Mouse (Mus musculus): Measurements from ENCODE around the gene Hbb-bs. TPM values are rescaled to one million over a fixed set of nuclear protein-coding genes. Genes with fewer than 3 reads are reported as not detected.
"Not testable (repeated sequence)": the region's sequence is repeated elsewhere in the genome, so short reads cannot be mapped to it uniquely, and the experiment has no call there.

Gene Hbb-bs
- polyA plus RNA-seq, 1 experiment from 2014 or later: 122,775 TPM

DNA sequence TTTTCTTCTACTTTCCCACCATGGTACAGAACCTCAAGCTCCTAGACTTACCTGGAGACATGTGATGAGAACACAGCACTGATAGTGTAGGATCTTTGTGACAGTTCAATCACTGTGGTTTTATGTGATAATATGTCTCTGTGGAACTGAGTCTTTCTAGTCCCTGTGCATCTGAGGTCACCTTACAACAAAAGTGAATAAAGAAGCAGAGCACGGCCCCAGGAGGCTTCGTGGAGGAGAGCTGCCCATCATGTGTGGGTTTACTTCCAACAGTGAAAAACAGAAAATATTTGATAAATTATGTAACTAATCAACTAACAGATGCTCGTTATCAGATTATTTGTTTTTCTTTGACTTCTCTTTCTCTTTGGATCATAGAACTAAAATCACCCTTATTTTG lies 48.3 kb downstream of the Hbb-bs start, which contains the start of gene Olfr68:
TSS of gene Olfr68 (minus strand) at position 101 of the 400 bp plus-strand sequence.
- H3K27me3 ChIP-seq: no peaks in the 10 kb centered on the region
- no peak within 1 kb of the TSS for H3K27ac ChIP-seq (replicated peaks)
- 72% methylated on average over 3 of the region's 3 CpGs for WGBS (ENCODE audit: insufficient replicate concordance)
- no peak within 1 kb of the TSS for H3K4me3 ChIP-seq (replicated peaks)
- H3K4me1 ChIP-seq (replicated peaks): 0 out of 2 replicates have a peak, but pooled peaks cover 2% of the 10 kb centered on the region
- no peaks in the 10 kb centered on the region for H3K9me3 ChIP-seq (replicated peaks)
- no peaks in the 10 kb centered on the region for H3K36me3 ChIP-seq (replicated peaks)
- no peak for ATAC-seq (ENCODE audit: insufficient read depth)
- no peak within 1 kb of the TSS for H3K4me2 ChIP-seq
- no peak within 1 kb of the TSS for H3K9ac ChIP-seq

DNA sequence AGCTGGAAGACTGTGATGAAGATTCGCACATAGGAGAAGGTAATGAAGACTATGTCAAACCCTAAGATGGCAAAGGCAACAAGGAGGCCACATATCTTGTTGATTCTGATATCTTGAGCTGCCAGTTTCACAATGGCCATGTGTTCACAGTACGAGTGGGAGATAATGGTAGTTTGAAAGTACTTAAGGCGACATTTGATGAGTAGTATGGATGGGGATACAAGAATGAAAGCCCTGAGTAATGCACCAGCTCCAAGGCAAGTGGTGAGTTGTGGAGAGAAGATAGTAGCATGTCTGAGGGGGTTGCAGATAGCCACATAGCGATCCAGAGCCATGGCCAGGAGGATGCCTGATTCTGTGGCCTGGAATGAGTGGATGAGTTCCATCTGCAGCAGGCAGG lies 50.2 kb downstream of the Hbb-bs start:
- not testable (repeated sequence) for H3K4me2 ChIP-seq; H3K4me1 ChIP-seq (replicated peaks); H3K27ac ChIP-seq (replicated peaks); H3K27me3 ChIP-seq; H3K9me3 ChIP-seq (replicated peaks); H3K36me3 ChIP-seq (replicated peaks); H3K4me3 ChIP-seq (replicated peaks); H3K9ac ChIP-seq
- ATAC-seq (ENCODE audit: insufficient read depth): peak; percentile 89
- 37% methylated on average over 4 of the region's 4 CpGs for WGBS (ENCODE audit: insufficient replicate concordance)

Other genes with a start within 250 kb of the Hbb-bs start
- not detected in 2 replicates for gene Olfr618, start 238.0 kb downstream of the Hbb-bs start, polyA plus RNA-seq (2015; fragmentation: Nextera tagmentation; extraction: Ambion mirVana)
- not detected in 2 replicates for gene Olfr619, start 227.5 kb downstream of the Hbb-bs start, polyA plus RNA-seq (2015; fragmentation: Nextera tagmentation; extraction: Ambion mirVana)
- gene Olfr620, start 215.6 kb downstream of the Hbb-bs start, polyA plus RNA-seq (2015; fragmentation: Nextera tagmentation; extraction: Ambion mirVana): not detected in 2 replicates
- not detected in 2 replicates for gene Olfr622, start 185.4 kb downstream of the Hbb-bs start, polyA plus RNA-seq (2015; fragmentation: Nextera tagmentation; extraction: Ambion mirVana)
- not detected in 2 replicates for gene Olfr623, start 164.4 kb downstream of the Hbb-bs start, polyA plus RNA-seq (2015; fragmentation: Nextera tagmentation; extraction: Ambion mirVana)
- 0.02 TPM in 2 replicates for gene Olfr624, start 156.9 kb downstream of the Hbb-bs start, polyA plus RNA-seq (2015; fragmentation: Nextera tagmentation; extraction: Ambion mirVana)
- not detected in 2 replicates for gene Olfr625-ps1, start 145.4 kb downstream of the Hbb-bs start, polyA plus RNA-seq (2015; fragmentation: Nextera tagmentation; extraction: Ambion mirVana)
- gene Olfr243, start 113.4 kb downstream of the Hbb-bs start, polyA plus RNA-seq (2015; fragmentation: Nextera tagmentation; extraction: Ambion mirVana): not detected in 2 replicates
- gene Olfr628, start 97.7 kb downstream of the Hbb-bs start, polyA plus RNA-seq (2015; fragmentation: Nextera tagmentation; extraction: Ambion mirVana): not detected in 2 replicates
- 0.08 TPM in 1 of 2 replicates, not detected in the other for gene Olfr629, start 83.2 kb downstream of the Hbb-bs start, polyA plus RNA-seq (2015; fragmentation: Nextera tagmentation; extraction: Ambion mirVana)
- not detected in 2 replicates for gene Olfr630, start 70.8 kb downstream of the Hbb-bs start, polyA plus RNA-seq (2015; fragmentation: Nextera tagmentation; extraction: Ambion mirVana)
- gene Olfr69, start 56.5 kb downstream of the Hbb-bs start, polyA plus RNA-seq (2015; fragmentation: Nextera tagmentation; extraction: Ambion mirVana): not detected in 2 replicates
- not detected in 2 replicates for gene Olfr68, start 48.4 kb downstream of the Hbb-bs start, polyA plus RNA-seq (2015; fragmentation: Nextera tagmentation; extraction: Ambion mirVana)
- gene Olfr67, start 36.3 kb downstream of the Hbb-bs start, polyA plus RNA-seq (2015; fragmentation: Nextera tagmentation; extraction: Ambion mirVana): not detected in 2 replicates
- 48,050 and 52,773 TPM in 2 replicates for gene Hbb-bt, start 14.1 kb downstream of the Hbb-bs start, polyA plus RNA-seq (2015; fragmentation: Nextera tagmentation; extraction: Ambion mirVana)
- gene Hbb-bh2, start 12.4 kb upstream of the Hbb-bs start, polyA plus RNA-seq (2015; fragmentation: Nextera tagmentation; extraction: Ambion mirVana): not detected in 2 replicates
- gene Hbb-bh1, start 15.1 kb upstream of the Hbb-bs start, polyA plus RNA-seq (2015; fragmentation: Nextera tagmentation; extraction: Ambion mirVana): 44.8 and 64.6 TPM in 2 replicates
- gene Hbb-y, start 25.1 kb upstream of the Hbb-bs start, polyA plus RNA-seq (2015; fragmentation: Nextera tagmentation; extraction: Ambion mirVana): 304 and 542 TPM in 2 replicates
- gene Olfr66, start 58.2 kb upstream of the Hbb-bs start, polyA plus RNA-seq (2015; fragmentation: Nextera tagmentation; extraction: Ambion mirVana): 0.13 TPM in 1 of 2 replicates, not detected in the other
- gene Olfr64, start 66.4 kb upstream of the Hbb-bs start, polyA plus RNA-seq (2015; fragmentation: Nextera tagmentation; extraction: Ambion mirVana): not detected in 2 replicates
- not detected in 2 replicates for gene Olfr65, start 75.4 kb upstream of the Hbb-bs start, polyA plus RNA-seq (2015; fragmentation: Nextera tagmentation; extraction: Ambion mirVana)
- gene Olfr631, start 100.7 kb upstream of the Hbb-bs start, polyA plus RNA-seq (2015; fragmentation: Nextera tagmentation; extraction: Ambion mirVana): 0.20 and 0.48 TPM in 2 replicates
- 0.16 and 0.23 TPM in 2 replicates for gene Olfr632, start 106.3 kb upstream of the Hbb-bs start, polyA plus RNA-seq (2015; fragmentation: Nextera tagmentation; extraction: Ambion mirVana)
- gene Olfr633, start 116.3 kb upstream of the Hbb-bs start, polyA plus RNA-seq (2015; fragmentation: Nextera tagmentation; extraction: Ambion mirVana): 0.02 TPM in 1 of 2 replicates, not detected in the other
- not detected in 2 replicates for gene Olfr635, start 143.1 kb upstream of the Hbb-bs start, polyA plus RNA-seq (2015; fragmentation: Nextera tagmentation; extraction: Ambion mirVana)
- gene Olfr638, start 170.7 kb upstream of the Hbb-bs start, polyA plus RNA-seq (2015; fragmentation: Nextera tagmentation; extraction: Ambion mirVana): not detected in 2 replicates
- not detected in 2 replicates for gene Olfr639, start 189.2 kb upstream of the Hbb-bs start, polyA plus RNA-seq (2015; fragmentation: Nextera tagmentation; extraction: Ambion mirVana)
- not detected in 2 replicates for gene Olfr640, start 197.5 kb upstream of the Hbb-bs start, polyA plus RNA-seq (2015; fragmentation: Nextera tagmentation; extraction: Ambion mirVana)
- gene Olfr641, start 207.3 kb upstream of the Hbb-bs start, polyA plus RNA-seq (2015; fragmentation: Nextera tagmentation; extraction: Ambion mirVana): not detected in 2 replicates
- gene Olfr642, start 224.6 kb upstream of the Hbb-bs start, polyA plus RNA-seq (2015; fragmentation: Nextera tagmentation; extraction: Ambion mirVana): not detected in 2 replicates
- not detected in 2 replicates for gene 4930516K23Rik, start 233.3 kb upstream of the Hbb-bs start, polyA plus RNA-seq (2015; fragmentation: Nextera tagmentation; extraction: Ambion mirVana)
- not detected in 2 replicates for gene Olfr644, start 243.8 kb upstream of the Hbb-bs start, polyA plus RNA-seq (2015; fragmentation: Nextera tagmentation; extraction: Ambion mirVana)